Mouse (Mus musculus) MEL (cell line): ENCODE results near the gene Mypop. TPM values are rescaled to one million over a fixed set of nuclear protein-coding genes. Genes with fewer than 3 reads are reported as not detected.
A peak's percentile ranks its signal among the peaks of the same experiment; 100 is the strongest.

Experiments used
- DNase-seq: peaks from one replicate; pipeline ENCODE4 v3.0.0; 2011; ENCODE audit warnings: low read depth, low spot score
- H3K27ac ChIP-seq: 2 replicates; pipeline ENCODE4 v1.5.1; 2012; ENCODE audit warnings: low read depth, mild to moderate bottlenecking, control low read depth, low read length, moderate library complexity; ENCODE audit not compliant: control insufficient read depth
- H3K27me3 ChIP-seq, 2 experiments: fragments of 150-350 bp in 1 of 2; sonication (generic) in 1 of 2; 2 replicates each; pipeline ENCODE4 v1.6.1; 2012; ENCODE audit warnings: low read length in 2 of 2, mild to moderate bottlenecking in 2 of 2, improper control_type of control experiment in 1 of 2, moderate library complexity in 1 of 2; ENCODE audit not compliant: insufficient read depth in 2 of 2, control insufficient read depth in 1 of 2
- H3K36me3 ChIP-seq, 2 experiments: 2 replicates each; pipeline ENCODE4 v1.6.1; 2012 to 2014; ENCODE audit warnings: low read length in 2 of 2, improper control_type of control experiment in 1 of 2, inconsistent platforms in 1 of 2, mild to moderate bottlenecking in 1 of 2; ENCODE audit not compliant: insufficient read depth in 2 of 2, control insufficient read depth in 1 of 2
- H3K4me1 ChIP-seq, 2 experiments: fragments of 150-350 bp in 1 of 2; sonication (generic) in 1 of 2; 2 replicates each; pipeline ENCODE4 v1.6.1; 2012; ENCODE audit warnings: low read length in 2 of 2, improper control_type of control experiment in 1 of 2, mild to moderate bottlenecking in 1 of 2; ENCODE audit not compliant: insufficient read depth in 2 of 2, control insufficient read depth in 1 of 2
- H3K4me3 ChIP-seq, 2 experiments: fragments of 150-350 bp in 1 of 2; sonication (generic) in 1 of 2; 2 replicates each; pipeline ENCODE4 v1.5.1; 2012; ENCODE audit warnings: low read depth in 2 of 2, low read length in 2 of 2, mild to moderate bottlenecking in 2 of 2, moderate library complexity in 2 of 2, control low read depth in 1 of 2, improper control_type of control experiment in 1 of 2; ENCODE audit not compliant: control insufficient read depth in 1 of 2, insufficient read depth in 1 of 2
- H3K79me2 ChIP-seq: 2 replicates; pipeline ENCODE4 v1.6.1; 2012; ENCODE audit warnings: mild to moderate bottlenecking, low read length, moderate library complexity; ENCODE audit not compliant: control insufficient read depth, poor library complexity, insufficient read depth
- H3K9ac ChIP-seq: 2 replicates; pipeline ENCODE4 v1.6.1; 2012; ENCODE audit warnings: low read depth, mild to moderate bottlenecking, control low read depth, low read length, moderate library complexity; ENCODE audit not compliant: control insufficient read depth, poor library complexity, severe bottlenecking
- H3K9me3 ChIP-seq: fragments of 150-350 bp; sonication (generic); replicated peaks from 2 replicates; pipeline ENCODE4 v1.6.1; 2012; ENCODE audit warnings: mild to moderate bottlenecking, low read length, improper control_type of control experiment, moderate library complexity; ENCODE audit not compliant: insufficient read depth
- BHLHE40 ChIP-seq: IDR thresholded peaks from 2 replicates; pipeline ENCODE4 v1.6.1; 2012; ENCODE audit warnings: low read depth, mild to moderate bottlenecking, inconsistent platforms, low read length, improper control_type of control experiment, borderline replicate concordance
- CHD1 ChIP-seq: IDR thresholded peaks from 2 replicates; pipeline ENCODE4 v1.6.1; 2012; ENCODE audit warnings: low read depth, mild to moderate bottlenecking, inconsistent platforms, low read length, improper control_type of control experiment
- CTCF ChIP-seq, 3 experiments: IDR thresholded peaks in 2 of 3; conservative IDR thresholded peaks in 1 of 3; 2 replicates each; pipeline ENCODE4 v1.5.1; 2011 to 2012; ENCODE audit warnings: low read length in 3 of 3, low read depth in 2 of 3, mild to moderate bottlenecking in 2 of 3, improper control_type of control experiment in 1 of 3, inconsistent platforms in 1 of 3, mixed read lengths in 1 of 3, moderate library complexity in 1 of 3; ENCODE audit not compliant: control insufficient read depth in 1 of 3, insufficient read depth in 1 of 3, poor library complexity in 1 of 3, severe bottlenecking in 1 of 3
- E2F4 ChIP-seq: IDR thresholded peaks from 2 replicates; pipeline ENCODE4 v1.6.1; 2011; ENCODE audit warnings: low read depth, low read length, improper control_type of control experiment, borderline replicate concordance
- ELF1 ChIP-seq: IDR thresholded peaks from 2 replicates; pipeline ENCODE4 v1.6.1; 2014; ENCODE audit warnings: low read depth, mild to moderate bottlenecking, inconsistent platforms, low read length, improper control_type of control experiment, moderate library complexity
- ETS1 ChIP-seq: IDR thresholded peaks from 2 replicates; pipeline ENCODE4 v1.6.1; 2012; ENCODE audit warnings: low read depth, mild to moderate bottlenecking, inconsistent platforms, low read length, improper control_type of control experiment, moderate library complexity
- GABPA ChIP-seq: IDR thresholded peaks from 2 replicates; pipeline ENCODE4 v1.6.1; 2012; ENCODE audit warnings: low read depth, mild to moderate bottlenecking, inconsistent platforms, low read length, improper control_type of control experiment, moderate library complexity
- GATA1 ChIP-seq: IDR thresholded peaks from 2 replicates; pipeline ENCODE4 v1.6.1; 2011; ENCODE audit warnings: low read depth, low read length, improper control_type of control experiment
- HCFC1 ChIP-seq: IDR thresholded peaks from 2 replicates; pipeline ENCODE4 v1.6.1; 2012; ENCODE audit warnings: low read depth, mild to moderate bottlenecking, inconsistent platforms, low read length, improper control_type of control experiment, moderate library complexity
- MEF2A ChIP-seq: IDR thresholded peaks from 2 replicates; pipeline ENCODE4 v1.6.1; 2014; ENCODE audit warnings: low read depth, mild to moderate bottlenecking, inconsistent platforms, low read length, improper control_type of control experiment; ENCODE audit not compliant: poor library complexity, insufficient replicate concordance, severe bottlenecking; ENCODE audit errors: extremely low read depth
- MXI1 ChIP-seq: IDR thresholded peaks from 2 replicates; pipeline ENCODE4 v1.6.1; 2011; ENCODE audit warnings: mild to moderate bottlenecking, low read depth, low read length, improper control_type of control experiment
- NELFE ChIP-seq: IDR thresholded peaks from 2 replicates; pipeline ENCODE4 v1.6.1; 2011; ENCODE audit warnings: low read depth, low read length, improper control_type of control experiment
- NRF1 ChIP-seq: IDR thresholded peaks from 2 replicates; pipeline ENCODE4 v1.6.1; 2014; ENCODE audit warnings: low read depth, mild to moderate bottlenecking, inconsistent platforms, low read length, improper control_type of control experiment, moderate library complexity; ENCODE audit not compliant: poor library complexity, insufficient read depth, severe bottlenecking
- POLR2AphosphoS5 ChIP-seq: IDR thresholded peaks from 2 replicates; pipeline ENCODE4 v1.6.1; 2012; ENCODE audit warnings: low read depth, borderline replicate concordance, mild to moderate bottlenecking, inconsistent platforms, low read length, moderate library complexity, mixed read lengths
- RAD21 ChIP-seq: IDR thresholded peaks from 2 replicates; pipeline ENCODE4 v1.6.1; 2011; ENCODE audit warnings: mild to moderate bottlenecking, low read depth, low read length, improper control_type of control experiment
- SMC3 ChIP-seq: IDR thresholded peaks from 2 replicates; pipeline ENCODE4 v1.6.1; 2011; ENCODE audit warnings: low read depth, low read length, improper control_type of control experiment
- UBTF ChIP-seq: IDR thresholded peaks from 2 replicates; pipeline ENCODE4 v1.6.1; 2012; ENCODE audit warnings: low read depth, mild to moderate bottlenecking, inconsistent platforms, low read length, improper control_type of control experiment, moderate library complexity, borderline replicate concordance; ENCODE audit not compliant: insufficient read depth
- USF1 ChIP-seq: IDR thresholded peaks from 2 replicates; pipeline ENCODE4 v1.6.1; 2014; ENCODE audit warnings: low read depth, mild to moderate bottlenecking, inconsistent platforms, low read length, improper control_type of control experiment, moderate library complexity
- USF2 ChIP-seq, 2 experiments: IDR thresholded peaks; 2 replicates each; pipeline ENCODE4 v1.6.1; 2011 to 2012; ENCODE audit warnings: improper control_type of control experiment in 2 of 2, low read length in 2 of 2, borderline replicate concordance in 1 of 2, inconsistent platforms in 1 of 2, low read depth in 1 of 2, mild to moderate bottlenecking in 1 of 2; ENCODE audit not compliant: insufficient read depth in 1 of 2
- ZMIZ1 ChIP-seq: IDR thresholded peaks from 2 replicates; pipeline ENCODE4 v1.6.1; 2012; ENCODE audit warnings: low read depth, mild to moderate bottlenecking, inconsistent platforms, low read length, improper control_type of control experiment, moderate library complexity
- ZNF384 ChIP-seq: IDR thresholded peaks from 2 replicates; pipeline ENCODE4 v1.6.1; 2012; ENCODE audit warnings: low read depth, mild to moderate bottlenecking, inconsistent platforms, low read length, improper control_type of control experiment
- polyA plus RNA-seq, 2 experiments: library from polyadenylated mRNA; stranded (reverse) in 1 of 2; unstranded in 1 of 2; fragments of >175 nt in 1 of 2; fragments of >200 nt in 1 of 2; gene quantifications; 2 replicates each; pipeline versions ENCODE4 v1.2.1 to v1.2.4; 2012; ENCODE audit warnings: low replicate concordance in 2 of 2, low read depth in 1 of 2; ENCODE audit not compliant: insufficient read length in 2 of 2, insufficient read depth in 1 of 2, missing spikeins in 1 of 2
- total RNA-seq: library from RNA; depleted of rRNA; stranded (reverse); fragments of 300-350 nt; gene quantifications from 2 replicates; pipeline ENCODE4 v1.2.3, GENCODE M21; 2012

Mypop gene
- total and polyA plus RNA-seq, 3 experiments = 1.2 to 6.5 TPM; not detected in 1

- Histone ChIP-seq H3K9me3 (no peaks in the 10 kb centered on the region), H3K27me3 (peaks cover 15 to 18% of the 10 kb centered on the region in 2 experiments), H3K79me2 (no peaks in the 10 kb centered on the region), H3K4me3 (no peak overlapping the region), H3K9ac (no peak overlapping the region), H3K4me1 (no peaks in the 10 kb centered on the region), H3K27ac (no peak overlapping the region), H3K36me3 (no peaks in the 10 kb centered on the region)
- TF ChIP-seq GATA1 (no peak), NELFE (no peak), HCFC1 (no peak), ZMIZ1 (no peak), ZNF384 (no peak), USF1 (no peak), RAD21 (peak; percentile 44), MEF2A (no peak), CHD1 (no peak), SMC3 (peak; percentile 34), CTCF (IDR thresholded peaks at IDR 0.05 in 2 of 3, conservative IDR thresholded peaks at IDR 0.05 in 1 of 3; ENCODE audit: control insufficient read depth in 1 of 3, insufficient read depth in 1 of 3, low read depth in 2 of 3, low read length in 3 of 3, poor library complexity in 1 of 3, severe bottlenecking in 1 of 3) (peak; percentile 38 to 47 (median 41); a peak in 5 of 6 replicates), NRF1 (no peak), BHLHE40 (no peak), USF2 (IDR thresholded peaks at IDR 0.05; ENCODE audit: borderline replicate concordance in 1 of 2, insufficient read depth in 1 of 2, low read depth in 1 of 2, low read length in 2 of 2) (no peak), GABPA (no peak), POLR2AphosphoS5 (no peak), E2F4 (no peak), MXI1 (no peak), UBTF (no peak)
- DNase-seq = peak; percentile 48
Observed at GRCm38 (mm10) chr7:18970956-18971355, 20.1 kb upstream of the Mypop start.

- Histone ChIP-seq H3K36me3 (no peaks in the 10 kb centered on the region), H3K4me3 (no peak overlapping the region), H3K27me3 (peaks cover 9 to 18% of the 10 kb centered on the region in 2 experiments), H3K27ac (no peak overlapping the region), H3K9ac (no peak overlapping the region), H3K4me1 (0 out of 4 replicates have a peak, but pooled peaks cover 0 to 3% of the 10 kb centered on the region in 2 experiments), H3K9me3 (no peaks in the 10 kb centered on the region), H3K79me2 (no peaks in the 10 kb centered on the region)
- TF ChIP-seq ELF1 (no peak), ETS1 (peak; percentile 34; the same call in 1 of the 2 replicates)
- DNase-seq = peak; percentile 44
Observed at GRCm38 (mm10) chr7:18978381-18978780, 12.7 kb upstream of the Mypop start.
